ENCODE assay signal across 10 mouse cellular contexts in the genomic region with DNA sequence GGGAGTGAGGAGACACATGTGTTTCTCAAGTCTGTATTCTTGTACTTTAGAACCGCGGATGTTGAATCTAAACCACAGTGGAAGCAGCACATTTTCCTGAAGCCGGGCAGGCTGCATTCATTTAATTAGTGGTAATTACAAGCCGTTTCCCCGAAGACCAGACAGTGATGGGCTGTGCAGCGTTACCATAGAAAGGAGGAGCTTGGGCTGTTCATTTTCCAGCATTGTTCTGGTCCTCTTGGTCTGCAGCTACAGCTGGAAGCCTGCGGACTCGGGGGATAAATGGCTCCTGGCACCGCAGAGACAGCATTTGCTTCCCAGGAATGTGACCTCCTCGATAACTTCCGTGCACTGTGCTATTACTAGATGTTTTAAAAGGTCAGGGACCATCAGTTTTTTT. TPM values are rescaled to one million over a fixed set of nuclear protein-coding genes. Genes with fewer than 3 reads are reported as not detected.
DNase-seq lines count a peak whose midpoint lies in the region; ATAC-seq lines count a peak whose summit lies in the region.
"Had no signal": no experiment of that assay in that cellular context is flagged by ENCODE, and none has a peak within 500 bp of the region (broad histone marks: within the 10 kb centered on the region; RNA-seq: fewer than 3 reads in every experiment).

No protein-coding gene starts in this region.

- no peaks in the 10 kb centered on the region for H3K36me3 ChIP-seq in forebrain, embryonic 16.5 days (ENCODE audit: control insufficient read depth, insufficient read depth)
- H3K36me3 ChIP-seq in midbrain, embryonic 12.5 days, result no peaks in the 10 kb centered on the region

- no peak overlapping the region for H3K9ac ChIP-seq in forebrain, embryonic 16.5 days (replicated peaks; ENCODE audit: low read depth, low read length)
- H3K9ac ChIP-seq in midbrain, embryonic 12.5 days (replicated peaks), result no peak overlapping the region

- peak overlapping the region; percentile 36 for H3K4me2 ChIP-seq in forebrain, embryonic 16.5 days (ENCODE audit: low read length)
- peak overlapping the region; percentile 29 for H3K4me2 ChIP-seq in midbrain, embryonic 12.5 days (replicated peaks)

- peak; percentile 65; the same call in 1 of the 2 replicates for ATAC-seq in forebrain, embryonic 16.5 days
- no peak for ATAC-seq in midbrain, embryonic 12.5 days (ENCODE audit: low FRiP score, low read depth)
- ATAC-seq in granulocyte monocyte progenitor cell, adult 5-6 weeks (replicated peaks; ENCODE audit: poor library complexity, severe bottlenecking), result no peak
- no peak for ATAC-seq in megakaryocyte-erythroid progenitor cell, adult 5-6 weeks (replicated peaks; ENCODE audit: low FRiP score, low TSS enrichment, poor library complexity, severe bottlenecking)

- H3K4me1 ChIP-seq in forebrain, embryonic 16.5 days (replicated peaks; ENCODE audit: control insufficient read depth, insufficient read depth, low read length), result 0 out of 2 replicates have a peak, but pooled peaks cover 3% of the 10 kb centered on the region
- H3K4me1 ChIP-seq in midbrain, embryonic 12.5 days, result peaks cover 4% of the 10 kb centered on the region

- H3K27me3 ChIP-seq in forebrain, embryonic 16.5 days (replicated peaks; ENCODE audit: control insufficient read depth, insufficient read depth, low read length), result 0 out of 2 replicates have a peak, but pooled peaks cover 2% of the 10 kb centered on the region
- H3K27me3 ChIP-seq in midbrain, embryonic 12.5 days, result peaks cover 17% of the 10 kb centered on the region

- H3K9me3 ChIP-seq in forebrain, embryonic 16.5 days (ENCODE audit: control insufficient read depth, low read length), result no peaks in the 10 kb centered on the region
- H3K9me3 ChIP-seq in midbrain, embryonic 12.5 days, result no peaks in the 10 kb centered on the region

- DNase-seq in MN1 (ENCODE audit: low spot score) (peak; percentile 55), ZHBTc4 (ENCODE audit: low read depth, low spot score) (peak; percentile 20)
- no peak for DNase-seq in right cerebral cortex, postnatal 25 days

- 0 out of 2 replicates have a peak overlapping the region, but pooled peaks have one; percentile 1 for H3K4me3 ChIP-seq in forebrain, embryonic 16.5 days (replicated peaks; ENCODE audit: low read length)
- no peak overlapping the region for H3K4me3 ChIP-seq in midbrain, embryonic 12.5 days

- no peak overlapping the region for H3K27ac ChIP-seq in forebrain, embryonic 16.5 days (ENCODE audit: low read length)
- H3K27ac ChIP-seq in midbrain, embryonic 12.5 days (replicated peaks), result no peak overlapping the region

- 4% methylated on average over 11 of the region's 11 CpGs for WGBS in forebrain, embryonic 16.5 days
- 10% methylated on average over 11 of the region's 11 CpGs for WGBS in midbrain, embryonic 12.5 days

RNA-seq across cellular contexts. Expression of a gene that starts 37.6 kb away (rescaled TPM):
- 0.61 and 2.6 TPM in 2 replicates for polyA plus RNA-seq in forebrain, embryonic 16.5 days (2015; fragmentation: Nextera tagmentation; extraction: Ambion mirVana)
- 2.1 and 3.0 TPM in 2 replicates for polyA plus RNA-seq in midbrain, embryonic 12.5 days (2016; fragmentation: Nextera tagmentation; extraction: Ambion mirVana)
- not detected in 2 replicates for total RNA-seq in granulocyte monocyte progenitor cell, adult 5-6 weeks (2014; fragmentation: Nextera tagmentation)
- total RNA-seq in granulocyte monocyte progenitor cell, adult 5-6 weeks (2017), result not detected in 2 replicates
- not detected in 2 replicates for total RNA-seq in megakaryocyte-erythroid progenitor cell, adult 5-6 weeks (2014; fragmentation: Nextera tagmentation)
- not detected in 2 replicates for total RNA-seq in megakaryocyte-erythroid progenitor cell, adult 5-6 weeks (2017)
- total RNA-seq: MEL had no signal
- polyA plus RNA-seq: heart, postnatal 0 days; thymus, postnatal 0 days had no signal
